Mouse (Mus musculus) neural tube, embryonic 10.5 days (tissue): ENCODE data around the gene Kcnip4.

ENCODE experiments used
- DNase-seq: peaks from one replicate; pipeline ENCODE4 v3.0.0-alpha.2; 2017; ENCODE audit warnings: low spot score; ENCODE audit errors: extremely low spot score

Gene Kcnip4

GRCm38 (mm10) chr5:49356381-49356780 lies 168.3 kb downstream of the Kcnip4 start:
- no peak for DNase-seq

- DNase-seq, result no peak
These were observed 172.6 kb downstream of the Kcnip4 start for GRCm38 (mm10) chr5:49352061-49352460.

GRCm38 (mm10) chr5:49350126-49350909 lies 174.4 kb downstream of the Kcnip4 start:
- peak; percentile 39 for DNase-seq

DNA sequence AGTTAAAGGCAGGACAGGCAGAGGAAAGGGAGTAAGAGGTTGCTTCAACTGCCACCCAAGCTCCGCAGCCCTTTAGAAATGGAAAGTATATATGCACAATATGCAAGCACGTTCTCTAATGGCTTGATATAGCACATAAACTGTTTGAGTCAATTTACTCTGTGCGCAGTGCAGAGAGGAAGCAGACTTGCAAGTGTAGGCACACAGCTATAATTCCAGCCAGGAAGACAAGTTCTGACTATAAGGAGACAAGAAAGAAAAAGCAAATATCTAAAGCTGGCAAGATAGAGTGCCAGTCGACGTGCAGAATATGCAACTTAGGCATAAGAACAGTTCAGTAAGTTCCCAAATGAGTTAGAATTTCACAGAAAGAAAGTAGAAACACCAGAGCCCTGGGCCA lies 175.2 kb downstream of the Kcnip4 start:
- DNase-seq, result no peak

DNA sequence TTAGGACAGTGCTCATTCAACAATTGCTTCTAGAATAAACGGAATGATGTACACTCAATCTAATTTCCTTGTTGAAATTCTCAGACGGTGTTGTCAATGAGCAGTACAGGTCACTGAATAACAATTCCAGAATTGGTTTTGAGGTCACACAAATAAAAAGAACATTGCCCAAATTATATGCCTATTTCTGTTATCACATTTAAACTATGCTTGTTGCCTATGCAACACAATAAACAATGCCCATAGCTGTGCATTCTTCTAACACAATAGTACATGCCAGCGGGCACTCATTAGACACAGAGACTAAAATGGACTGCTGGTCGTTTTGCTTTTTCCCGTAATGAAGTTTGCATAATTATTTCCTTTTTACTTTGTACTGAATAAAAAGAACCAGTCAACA lies 176.2 kb downstream of the Kcnip4 start:
- no peak for DNase-seq

DNA sequence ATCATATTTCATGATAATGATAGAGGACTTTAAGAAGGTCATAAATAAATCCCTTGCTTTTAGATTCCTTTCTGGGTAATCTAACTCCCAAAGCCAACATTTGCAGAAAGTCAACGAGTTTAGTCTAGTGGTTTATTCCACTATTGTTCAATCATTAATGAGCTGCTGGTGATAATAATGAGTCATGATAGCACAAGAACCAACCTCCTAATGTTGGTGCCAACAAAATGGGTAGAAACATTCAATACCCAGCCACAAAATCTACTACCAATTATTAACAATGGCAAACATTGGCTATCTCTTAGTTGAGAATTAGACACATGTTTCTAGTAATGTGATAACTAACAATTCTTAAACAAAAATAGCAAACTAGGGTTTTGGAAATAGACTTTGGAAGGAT lies 180.1 kb downstream of the Kcnip4 start:
- no peak for DNase-seq

DNA sequence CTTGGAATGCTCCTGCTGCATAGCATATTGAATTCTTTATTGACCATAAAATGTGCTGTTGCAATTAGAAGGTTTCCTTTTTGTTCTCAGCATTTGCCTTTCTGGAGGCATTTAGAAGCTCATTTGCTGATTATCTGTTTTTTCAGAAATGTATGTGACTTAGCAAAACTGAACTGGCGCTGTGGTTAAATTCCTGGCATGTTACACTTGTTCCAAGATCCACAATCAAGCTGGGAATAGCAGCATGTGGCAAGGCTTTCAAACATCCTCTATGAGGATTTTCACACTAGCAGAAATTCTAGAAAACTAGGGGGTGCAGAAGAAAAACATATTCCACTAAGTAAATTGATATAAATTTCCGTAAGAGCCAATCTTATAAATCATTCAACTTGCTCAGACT lies 187.5 kb downstream of the Kcnip4 start:
- no peak for DNase-seq

- no peak for DNase-seq
These were observed 191.6 kb downstream of the Kcnip4 start for GRCm38 (mm10) chr5:49333063-49333462.

DNA sequence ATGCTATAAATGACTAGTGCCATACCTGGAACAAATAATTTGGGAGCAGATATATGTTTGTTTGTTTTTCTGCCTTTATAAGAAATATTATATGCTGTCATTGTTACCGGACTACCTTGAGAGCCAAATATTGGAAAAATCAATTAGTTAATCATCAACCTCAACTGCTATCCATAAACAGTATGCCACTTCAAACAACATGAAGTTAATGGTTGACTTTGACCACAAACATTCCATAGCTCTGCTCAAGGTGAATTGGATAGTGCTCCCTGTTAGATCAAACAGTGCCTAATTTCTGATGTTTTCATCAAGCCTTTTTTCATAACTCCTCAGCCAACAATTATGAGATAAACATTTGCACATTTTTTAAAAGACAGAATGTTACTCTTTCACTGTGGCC lies 195.7 kb downstream of the Kcnip4 start:
- no peak for DNase-seq

GRCm38 (mm10) chr5:49318661-49319060 lies 206.0 kb downstream of the Kcnip4 start:
- DNase-seq, result no peak

DNA sequence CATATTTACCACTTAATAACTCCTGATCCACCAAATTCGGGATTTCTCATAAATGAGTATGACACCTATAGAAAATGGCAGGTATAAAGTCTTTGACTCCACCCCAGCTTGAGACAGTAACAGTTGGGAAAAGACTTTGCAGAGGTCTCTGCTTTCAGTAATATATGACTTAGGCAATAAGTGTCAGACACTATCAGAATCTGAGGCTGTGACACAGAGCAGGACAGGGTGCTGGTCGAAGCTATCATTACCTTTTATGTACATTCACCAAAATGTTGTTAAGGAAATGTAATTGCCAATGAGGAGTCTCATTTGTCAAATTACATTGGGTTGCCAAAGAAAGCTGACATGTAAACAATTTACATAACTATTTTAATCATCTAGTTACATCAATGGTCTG lies 206.8 kb downstream of the Kcnip4 start:
- no peak for DNase-seq

DNA sequence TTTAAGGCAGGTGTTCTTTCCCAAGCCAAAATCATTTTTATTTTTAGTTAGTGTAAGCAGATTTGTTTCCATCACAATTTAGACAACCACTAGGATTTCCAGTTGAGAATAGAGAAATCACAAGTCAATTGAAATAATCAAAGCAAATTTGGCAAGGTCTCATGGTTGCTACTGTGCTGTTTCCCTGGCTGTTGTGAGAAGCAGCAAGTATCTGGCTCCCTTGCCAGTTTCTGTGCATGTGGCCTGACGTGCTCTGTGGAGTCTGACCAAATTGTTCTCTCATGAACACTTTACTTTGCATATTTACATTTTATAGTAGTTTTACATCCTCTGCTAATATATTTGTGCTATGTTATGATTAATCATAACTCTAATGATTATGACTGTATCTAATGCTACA lies 217.9 kb downstream of the Kcnip4 start:
- no peak for DNase-seq

DNA sequence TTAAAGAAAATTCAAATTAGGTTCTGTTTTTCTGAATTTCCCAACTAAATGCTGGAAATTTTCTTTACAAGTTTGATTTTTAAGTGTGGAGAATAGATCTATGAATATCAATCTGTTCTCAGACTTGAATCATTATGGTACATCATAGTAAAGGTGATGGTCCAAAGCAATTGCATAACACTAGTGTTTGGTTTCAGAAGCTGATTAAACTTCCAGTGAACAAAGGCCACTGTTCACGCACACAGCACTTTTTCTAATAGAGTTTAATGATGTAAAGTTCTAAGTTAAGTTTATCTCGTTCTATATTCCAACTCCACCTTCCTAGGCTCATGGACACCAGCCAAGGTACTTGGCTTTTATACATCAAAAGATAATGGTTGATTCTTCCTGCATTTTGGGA lies 219.4 kb downstream of the Kcnip4 start:
- no peak for DNase-seq

DNA sequence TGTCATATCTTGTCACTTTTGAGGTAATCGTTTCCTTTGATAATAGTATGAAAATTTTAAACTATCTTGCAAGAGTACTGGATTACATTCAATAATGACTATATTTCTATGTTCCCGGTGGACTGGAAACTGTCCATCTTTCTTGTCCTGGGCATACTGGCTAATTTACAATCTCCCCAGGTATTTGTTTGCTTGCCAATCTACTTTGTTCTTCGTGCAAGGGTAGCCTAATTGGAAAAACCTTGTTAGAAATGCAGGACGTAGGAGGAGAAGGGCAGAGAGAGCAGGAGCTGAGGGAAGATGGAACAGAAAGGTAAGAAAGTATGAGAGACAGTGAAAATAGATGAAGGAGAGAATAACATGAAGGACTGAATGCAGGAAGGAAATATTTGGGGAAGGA lies 226.1 kb downstream of the Kcnip4 start:
- DNase-seq, result no peak

GRCm38 (mm10) chr5:49292421-49292820 lies 232.3 kb downstream of the Kcnip4 start:
- DNase-seq, result no peak

- DNase-seq, result no peak
These were observed 232.9 kb downstream of the Kcnip4 start for GRCm38 (mm10) chr5:49291801-49292200.

- DNase-seq, result peak; percentile 13
These were observed 239.1 kb downstream of the Kcnip4 start for GRCm38 (mm10) chr5:49285455-49286135.

GRCm38 (mm10) chr5:49284776-49285175 lies 239.9 kb downstream of the Kcnip4 start:
- no peak for DNase-seq

- no peak for DNase-seq
These were observed 241.3 kb downstream of the Kcnip4 start for GRCm38 (mm10) chr5:49283403-49283802.

DNA sequence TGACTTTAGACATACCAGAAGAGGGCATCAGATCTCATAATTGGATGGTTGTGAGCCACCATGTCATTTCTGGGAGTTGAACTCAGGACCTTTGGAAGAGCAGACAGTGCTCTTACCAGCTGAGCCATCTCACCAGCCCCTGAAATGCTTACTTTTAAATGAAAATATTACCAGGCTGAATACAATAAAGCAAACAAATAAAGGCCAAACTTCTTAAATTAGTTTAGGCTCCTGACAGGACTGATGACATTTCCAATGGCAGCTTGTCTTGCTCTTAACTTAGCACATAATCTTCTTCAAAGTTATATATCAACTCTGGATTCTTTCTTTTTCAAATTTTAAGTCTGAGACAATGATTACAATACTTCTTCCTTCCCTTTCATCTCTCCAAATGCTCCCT lies 252.8 kb downstream of the Kcnip4 start:
- DNase-seq, result no peak

DNA sequence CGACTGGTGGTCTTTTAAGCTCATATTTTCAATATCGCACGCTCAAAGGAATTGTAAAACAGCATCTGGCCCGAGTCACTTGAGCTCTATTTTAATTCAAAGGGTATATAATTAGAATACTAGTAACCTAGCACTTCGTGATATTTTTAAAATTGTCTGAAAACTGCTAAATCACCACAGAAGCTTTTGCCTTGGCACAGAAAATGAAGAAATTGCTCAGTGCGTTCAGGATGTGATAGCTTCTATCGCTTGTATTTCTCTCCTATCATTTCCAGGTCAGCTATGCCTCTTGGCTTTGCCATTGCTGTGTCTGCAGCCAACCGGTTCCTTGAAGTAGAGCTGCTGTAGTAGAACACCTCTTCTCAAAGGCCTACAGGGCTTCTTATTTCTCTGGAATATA lies 255.9 kb downstream of the Kcnip4 start:
- no peak for DNase-seq

DNA sequence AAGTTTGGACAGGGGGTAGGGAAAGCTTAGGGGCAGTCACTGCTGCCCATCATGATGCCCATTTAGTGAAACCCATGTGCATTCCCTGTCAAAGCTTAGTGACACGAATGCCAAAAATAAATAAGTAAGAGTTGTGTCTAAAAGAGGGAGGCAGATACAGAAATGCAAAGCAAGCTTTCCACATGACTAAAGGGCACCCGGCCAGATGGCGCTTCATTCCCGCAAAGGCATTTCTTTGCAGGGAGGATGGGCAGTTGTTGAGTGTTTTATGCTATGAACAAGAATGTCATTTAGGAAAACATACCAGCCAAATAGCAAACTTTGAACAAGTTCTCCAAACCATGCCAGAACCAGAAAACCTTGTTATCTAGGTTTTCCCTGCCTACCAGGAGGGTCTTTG lies 265.4 kb downstream of the Kcnip4 start:
- DNase-seq, result no peak

DNA sequence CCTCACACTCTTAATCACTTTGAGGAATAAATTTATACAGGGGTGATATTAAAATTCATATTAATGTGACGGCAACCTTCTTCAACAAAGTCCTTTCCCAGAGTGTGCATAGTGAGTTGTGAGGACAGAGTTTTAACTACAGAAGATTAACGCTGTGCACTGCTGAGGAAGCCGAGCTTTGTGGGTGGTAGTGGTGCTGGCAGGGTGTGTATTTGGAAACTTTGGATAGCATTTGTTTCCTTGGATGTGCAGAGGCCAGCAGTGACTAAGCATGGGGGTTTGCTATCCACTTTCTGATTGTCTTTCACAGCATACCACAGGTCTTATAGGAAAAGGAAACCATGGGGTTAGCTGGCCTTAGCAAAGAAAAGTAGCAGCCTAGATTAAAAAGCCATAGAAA lies 267.9 kb downstream of the Kcnip4 start:
- no peak for DNase-seq
